Mouse (Mus musculus) kidney, adult 2 months (tissue): ENCODE measurements around the gene Defb39. TPM values are rescaled to one million over a fixed set of nuclear protein-coding genes. Genes with fewer than 3 reads are reported as not detected.

Experiments
- DNase-seq: peaks from one replicate; pipeline ENCODE4 v3.0.0; 2021
- H3K27ac ChIP-seq: fragments of 200-500 bp; 2 replicates; pipeline ENCODE4 v1.5.1; 2012; ENCODE audit warnings: low read depth, low read length, control low read depth, inconsistent platforms; ENCODE audit not compliant: insufficient read depth
- H3K27me3 ChIP-seq: fragments of 200-500 bp; replicated peaks from 2 replicates; pipeline ENCODE4 v1.6.1; 2012; ENCODE audit warnings: mild to moderate bottlenecking, moderate library complexity, low read length, inconsistent platforms; ENCODE audit not compliant: control insufficient read depth, insufficient read depth
- H3K36me3 ChIP-seq: fragments of 200-500 bp; 2 replicates; pipeline ENCODE4 v1.6.1; 2012; ENCODE audit warnings: mild to moderate bottlenecking, moderate library complexity, low read length, inconsistent platforms; ENCODE audit not compliant: control insufficient read depth, insufficient read depth
- H3K4me1 ChIP-seq: fragments of 200-500 bp; 2 replicates; pipeline ENCODE4 v1.6.1; 2011; ENCODE audit warnings: low read length; ENCODE audit not compliant: control insufficient read depth, insufficient read depth
- H3K4me3 ChIP-seq: fragments of 200-500 bp; 2 replicates; pipeline ENCODE4 v1.5.1; 2011; ENCODE audit warnings: mild to moderate bottlenecking, low read depth, low read length, control low read depth; ENCODE audit not compliant: insufficient read depth
- CTCF ChIP-seq: fragments of 200-500 bp; conservative IDR thresholded peaks from 2 replicates; pipeline ENCODE4 v1.5.1; 2011; ENCODE audit warnings: low read depth, mild to moderate bottlenecking, control low read depth, low read length, moderate library complexity, mixed read lengths; ENCODE audit not compliant: insufficient read depth, insufficient read length
- POLR2A ChIP-seq: fragments of 200-500 bp; IDR thresholded peaks from one replicate; pipeline ENCODE4 v1.6.1; 2011; ENCODE audit warnings: low read depth, low read length, control low read depth
- WGBS: fragments of 180-500 bp; shearing (Covaris S2); methylation state at CpG from one replicate; pipeline ENCODE4 v1.1.7; 2018; 5-methylcytosine and 5-hydroxymethylcytosine counted together
- polyA plus RNA-seq: library from polyadenylated mRNA; depleted of rRNA; stranded (reverse); fragments of >200 nt; gene quantifications from 2 replicates; pipeline ENCODE4 v1.2.3, GENCODE M21; 2012; rRNA removed

Defb39 gene
- polyA plus RNA-seq = not detected in 2 replicates

DNA sequence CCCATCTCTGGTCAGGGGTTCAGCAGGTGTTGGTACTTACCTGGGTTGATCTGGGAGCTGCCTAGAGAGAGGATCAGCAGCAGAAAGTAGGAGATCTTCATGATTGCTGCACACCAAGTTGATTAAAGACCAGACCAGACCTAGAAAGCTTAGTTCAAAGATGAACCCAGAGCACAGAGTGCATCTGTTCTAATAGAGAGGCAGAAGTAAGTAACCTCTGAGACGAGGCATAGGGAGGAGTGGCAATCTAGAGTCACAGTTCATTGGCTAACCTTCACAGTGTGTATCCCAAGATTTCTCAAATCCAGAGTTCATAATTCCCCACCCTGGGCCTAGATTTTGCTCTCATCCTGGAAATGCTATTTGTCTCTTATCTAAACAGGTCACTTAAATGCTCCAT, at the start of gene Defb39:
Defb39 (minus strand) TSS at position 101 of the 400 bp plus-strand sequence.
- no peak for TF ChIP-seq POLR2A
- no peak for TF ChIP-seq CTCF
- WGBS = 59% methylated on average over 1 of the region's 1 CpGs

GRCm38 (mm10) chr8:19066013-19066412, 1.4 kb upstream of the Defb39 start:
- WGBS = 63% methylated on average over 2 of the region's 2 CpGs
- TF ChIP-seq POLR2A (no peak), CTCF (no peak)
- Histone ChIP-seq H3K4me1 (no peaks in the 10 kb centered on the region), H3K4me3 (no peak overlapping the region), H3K27ac (no peak overlapping the region), H3K27me3 (no peaks in the 10 kb centered on the region), H3K36me3 (no peaks in the 10 kb centered on the region)
- no peak for DNase-seq

More for the DNA sequence above, at the start of gene Defb39:
- no peak within 1 kb of the TSS for H3K4me3 ChIP-seq
- H3K36me3 ChIP-seq = no peaks in the 10 kb centered on the region
- H3K4me1 ChIP-seq = no peaks in the 10 kb centered on the region
- H3K27me3 ChIP-seq = no peaks in the 10 kb centered on the region
- DNase-seq = no peak
- H3K27ac ChIP-seq = no peak within 1 kb of the TSS

DNA sequence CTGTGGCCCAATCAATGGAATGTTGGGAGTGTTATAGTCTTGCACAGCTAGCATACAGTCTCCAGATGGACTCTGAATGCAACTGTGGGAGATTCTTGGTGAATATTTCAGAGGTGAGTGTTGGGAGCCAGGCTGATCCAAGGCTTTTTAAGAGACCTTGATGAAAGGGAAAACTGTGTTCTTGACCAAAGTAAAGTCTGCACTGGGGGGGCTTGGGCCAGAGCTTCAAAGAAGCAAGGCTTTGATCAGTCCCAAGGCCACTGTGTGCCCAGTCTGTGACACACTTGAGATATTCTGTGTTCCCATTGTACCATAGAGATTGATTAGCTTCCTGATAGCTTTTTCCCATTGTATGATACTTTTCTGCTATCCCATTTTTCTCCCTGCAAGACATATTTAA, 1.7 kb downstream of the Defb39 start:
- no peaks in the 10 kb centered on the region for H3K27me3 ChIP-seq
- no peak overlapping the region for H3K4me3 ChIP-seq
- no peaks in the 10 kb centered on the region for H3K4me1 ChIP-seq
- TF ChIP-seq CTCF (no peak), POLR2A (no peak)
- no peak overlapping the region for H3K27ac ChIP-seq
- no peaks in the 10 kb centered on the region for H3K36me3 ChIP-seq
- DNase-seq = no peak

DNA sequence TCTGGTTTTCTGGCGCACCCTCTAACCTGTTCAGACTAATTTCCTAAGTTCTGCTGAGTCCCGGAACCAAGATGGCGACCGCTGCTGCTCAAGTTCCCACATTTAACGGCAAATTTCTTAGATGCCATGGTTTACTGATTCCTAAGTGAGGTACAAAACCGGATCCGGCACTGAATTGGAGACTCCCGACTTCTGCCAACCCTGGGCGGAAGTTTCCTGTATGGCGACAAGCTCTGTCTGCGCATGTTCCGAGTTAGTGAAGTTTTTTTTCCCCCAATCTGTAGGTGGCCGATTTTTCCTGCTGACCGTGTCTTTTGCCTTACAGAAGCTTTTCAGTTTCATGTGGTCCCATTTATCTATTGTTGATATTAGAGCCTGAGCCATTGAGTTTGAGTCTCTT, 19.4 kb downstream of the Defb39 start:
- 93% methylated on average over 14 of the region's 14 CpGs for WGBS

DNA sequence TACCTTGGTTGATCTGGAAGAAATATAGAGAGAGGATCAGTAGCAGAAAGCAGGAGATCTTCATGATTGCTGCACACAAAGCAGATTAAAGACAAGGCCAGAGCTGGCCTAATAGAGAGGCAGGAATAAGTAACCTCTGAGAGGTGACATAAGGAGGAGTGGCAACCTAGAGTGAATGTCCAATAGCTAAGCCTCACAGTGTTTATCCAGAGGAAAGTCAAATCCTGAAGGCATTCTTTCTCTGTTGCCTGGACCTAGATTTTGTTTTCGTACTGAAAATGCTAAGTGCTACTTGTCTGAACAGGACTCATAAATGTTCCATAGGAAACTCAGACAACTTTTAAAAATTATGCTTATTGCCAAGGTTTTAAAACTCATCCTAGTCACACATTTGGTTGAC, 38.1 kb downstream of the Defb39 start, which contains the start of gene Defb38:
Defb38 (minus strand) TSS at position 101 of the 400 bp plus-strand sequence.
- H3K4me3 ChIP-seq = no peak within 1 kb of the TSS
- no peaks in the 10 kb centered on the region for H3K36me3 ChIP-seq
- TF ChIP-seq POLR2A (no peak), CTCF (no peak)
- 86% methylated on average over 1 of the region's 1 CpGs for WGBS
- no peak within 1 kb of the TSS for H3K27ac ChIP-seq
- DNase-seq = no peak
- no peaks in the 10 kb centered on the region for H3K4me1 ChIP-seq
- no peaks in the 10 kb centered on the region for H3K27me3 ChIP-seq

More for the DNA sequence above, 19.4 kb downstream of the Defb39 start:
- Histone ChIP-seq H3K4me3 (no peak overlapping the region), H3K27ac (no peak overlapping the region), H3K27me3 (no peaks in the 10 kb centered on the region), H3K36me3 (no peaks in the 10 kb centered on the region), H3K4me1 (no peaks in the 10 kb centered on the region)
- TF ChIP-seq CTCF = no peak
- no peak for DNase-seq

Other genes starting within 250 kb of the Defb39 start
- gene Defb40, start 86.6 kb downstream of the Defb39 start, polyA plus RNA-seq = not detected in 2 replicates
- not detected in 2 replicates for gene Defb37, start 73.8 kb downstream of the Defb39 start, polyA plus RNA-seq
- gene Defb38, start 38.2 kb downstream of the Defb39 start, polyA plus RNA-seq = not detected in 2 replicates
- not detected in 2 replicates for gene Defb12, start 50.0 kb upstream of the Defb39 start, polyA plus RNA-seq
- not detected in 2 replicates for gene Defb34, start 58.9 kb upstream of the Defb39 start, polyA plus RNA-seq
- gene Gm45826, start 76.0 kb upstream of the Defb39 start, polyA plus RNA-seq = not detected in 2 replicates
- gene Defb14, start 129.5 kb upstream of the Defb39 start, polyA plus RNA-seq = not detected in 2 replicates
- gene Defb4, start 133.9 kb upstream of the Defb39 start, polyA plus RNA-seq = not detected in 2 replicates
- not detected in 2 replicates for gene Defb6, start 160.7 kb upstream of the Defb39 start, polyA plus RNA-seq
- gene Defb46, start 175.1 kb upstream of the Defb39 start, polyA plus RNA-seq = not detected in 2 replicates
- not detected in 2 replicates for gene Defb5, start 182.8 kb upstream of the Defb39 start, polyA plus RNA-seq
- not detected in 2 replicates for gene Defb3, start 228.6 kb upstream of the Defb39 start, polyA plus RNA-seq